Mouse (Mus musculus): ENCODE data around the gene Card10. TPM values are rescaled to one million over a fixed set of nuclear protein-coding genes. Genes with fewer than 3 reads are reported as not detected.

The Card10 gene
- total RNA-seq, 1 experiment = 5.0 TPM

DNA sequence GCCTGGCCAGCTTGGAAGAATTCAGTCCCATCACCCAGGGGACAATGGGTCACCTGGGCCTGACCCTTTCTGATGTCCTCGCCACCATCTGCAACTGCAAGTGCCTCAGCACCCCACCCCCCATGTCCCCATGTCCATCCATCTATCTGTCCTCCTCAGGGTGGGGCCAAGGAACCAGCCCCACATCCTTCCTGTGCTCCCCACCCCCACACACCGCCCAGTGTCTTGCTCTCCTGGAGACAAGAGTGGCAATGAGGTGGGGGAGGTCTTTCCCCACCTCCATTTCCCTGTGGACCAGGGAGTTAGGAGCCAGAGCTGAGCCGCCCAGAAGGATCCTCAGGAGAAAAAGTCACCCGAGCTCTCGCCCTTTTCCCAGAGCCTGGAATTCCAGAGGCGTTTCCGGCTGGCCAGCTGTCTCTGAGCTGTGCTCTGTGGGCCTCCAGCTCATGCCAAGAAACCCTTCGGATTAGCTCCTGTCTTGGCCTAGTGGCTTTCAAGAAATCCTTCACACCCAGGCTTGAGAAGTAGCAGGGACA, 33.3 kb upstream of the Card10 start:
- no peaks in the 10 kb centered on the region for H3K36me3 ChIP-seq (ENCODE audit: control insufficient read depth, insufficient read depth, low read length, poor library complexity, severe bottlenecking)
- peaks cover 0 to 22% of the 10 kb centered on the region in 2 experiments; a peak in 2 of 4 replicates for H3K4me1 ChIP-seq (ENCODE audit: control insufficient read depth in 2 of 2, insufficient read depth in 2 of 2, low read length in 2 of 2, poor library complexity in 1 of 2)
- no peak overlapping the region for H3K9ac ChIP-seq (ENCODE audit: insufficient read depth, low read depth, low read length, poor library complexity, severe bottlenecking)
- DNase-seq (ENCODE audit: low read depth, low spot score) = no peak
- in situ Hi-C loops (cut with MboI; ENCODE audit: low sequenced_read_pairs in 2 of 2, unreplicated experiment in 2 of 2) = no loop called here
- no peak overlapping the region for H3K27ac ChIP-seq (ENCODE audit: insufficient read depth, low read depth, low read length, poor library complexity, severe bottlenecking)
- TF ChIP-seq HCFC1 (IDR thresholded peaks at IDR 0.05; ENCODE audit: borderline replicate concordance, insufficient read depth, low read length) = no peak
- no peak for TF ChIP-seq CHD2 (IDR thresholded peaks at IDR 0.05; ENCODE audit: low read depth, low read length)
- no peak for TF ChIP-seq ZNF384 (IDR thresholded peaks at IDR 0.05; ENCODE audit: low read depth, low read length)
- TF ChIP-seq ZC3H11A (IDR thresholded peaks at IDR 0.05; ENCODE audit: borderline replicate concordance, low read depth, low read length) = no peak
- H3K4me3 ChIP-seq (ENCODE audit: insufficient read depth in 1 of 2, low read depth in 1 of 2, low read length in 2 of 2, poor library complexity in 1 of 2, severe bottlenecking in 1 of 2) = no peak overlapping the region
- no peaks in the 10 kb centered on the region for H3K9me3 ChIP-seq (ENCODE audit: control insufficient read depth, insufficient read depth, low read depth, low read length)

DNA sequence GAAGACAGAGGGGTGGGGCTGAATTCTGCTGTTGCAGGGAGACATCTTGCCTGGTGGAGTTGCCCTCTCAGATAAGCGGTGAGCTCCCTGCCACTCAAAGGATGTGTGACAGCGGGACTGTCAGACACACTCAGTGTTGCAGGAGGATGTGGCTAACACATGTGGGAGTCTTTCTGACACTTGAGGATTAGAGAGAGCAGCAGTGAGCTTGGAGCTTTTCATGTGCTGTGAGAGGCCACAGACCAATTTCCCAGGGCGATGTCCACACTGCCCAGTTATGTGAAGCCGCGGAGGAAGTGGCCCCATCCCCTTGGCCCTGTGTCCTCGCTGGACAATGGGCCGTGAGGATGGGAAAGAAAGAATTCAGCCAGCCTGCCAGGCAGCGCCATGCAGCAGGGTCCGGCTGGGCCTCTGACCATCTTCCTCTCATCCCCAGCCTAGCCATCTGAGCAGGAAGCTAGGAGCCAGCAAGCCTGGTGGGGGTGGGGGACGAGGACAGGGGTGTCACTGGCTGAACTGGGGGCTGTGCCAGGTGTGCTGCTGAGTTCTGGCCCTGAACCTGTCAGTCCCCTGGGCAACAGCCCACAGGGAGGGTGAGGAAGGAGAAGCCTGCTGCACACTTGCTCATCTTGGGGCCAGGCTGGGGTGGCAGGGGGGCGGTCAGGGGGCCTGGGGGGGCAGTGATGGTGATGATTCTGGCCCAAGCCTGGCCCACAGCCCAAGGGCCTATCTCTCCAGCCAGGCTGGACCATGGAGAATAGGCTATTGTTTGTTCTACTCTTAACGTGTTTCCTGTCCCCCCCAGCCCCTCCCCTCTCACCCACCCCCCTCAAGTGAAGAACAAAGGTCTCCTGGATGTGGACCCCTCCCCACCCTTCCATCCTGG, 32.6 kb upstream of the Card10 start:
- Histone ChIP-seq H3K9me3 (ENCODE audit: control insufficient read depth, insufficient read depth, low read depth, low read length) (no peaks in the 10 kb centered on the region), H3K4me1 (ENCODE audit: control insufficient read depth in 2 of 2, insufficient read depth in 2 of 2, low read length in 2 of 2, poor library complexity in 1 of 2) (peaks cover 0 to 22% of the 10 kb centered on the region in 2 experiments; a peak in 2 of 4 replicates), H3K9ac (ENCODE audit: insufficient read depth, low read depth, low read length, poor library complexity, severe bottlenecking) (no peak overlapping the region), H3K27ac (ENCODE audit: insufficient read depth, low read depth, low read length, poor library complexity, severe bottlenecking) (no peak overlapping the region), H3K36me3 (ENCODE audit: control insufficient read depth, insufficient read depth, low read length, poor library complexity, severe bottlenecking) (no peaks in the 10 kb centered on the region), H3K4me3 (ENCODE audit: insufficient read depth in 1 of 2, low read depth in 1 of 2, low read length in 2 of 2, poor library complexity in 1 of 2, severe bottlenecking in 1 of 2) (no peak overlapping the region)
- no peak for TF ChIP-seq ZNF384 (IDR thresholded peaks at IDR 0.05; ENCODE audit: low read depth, low read length)
- no peak for TF ChIP-seq HCFC1 (IDR thresholded peaks at IDR 0.05; ENCODE audit: borderline replicate concordance, insufficient read depth, low read length)
- TF ChIP-seq ZC3H11A (IDR thresholded peaks at IDR 0.05; ENCODE audit: borderline replicate concordance, low read depth, low read length) = no peak
- no peak for TF ChIP-seq MAFK (IDR thresholded peaks at IDR 0.05; ENCODE audit: insufficient read depth, low read depth, low read length)
- no peak for TF ChIP-seq CHD2 (IDR thresholded peaks at IDR 0.05; ENCODE audit: low read depth, low read length)
- no peak for DNase-seq (ENCODE audit: low read depth, low spot score)
- in situ Hi-C loops (cut with MboI; ENCODE audit: low sequenced_read_pairs in 2 of 2, unreplicated experiment in 2 of 2) = no loop called here

DNA sequence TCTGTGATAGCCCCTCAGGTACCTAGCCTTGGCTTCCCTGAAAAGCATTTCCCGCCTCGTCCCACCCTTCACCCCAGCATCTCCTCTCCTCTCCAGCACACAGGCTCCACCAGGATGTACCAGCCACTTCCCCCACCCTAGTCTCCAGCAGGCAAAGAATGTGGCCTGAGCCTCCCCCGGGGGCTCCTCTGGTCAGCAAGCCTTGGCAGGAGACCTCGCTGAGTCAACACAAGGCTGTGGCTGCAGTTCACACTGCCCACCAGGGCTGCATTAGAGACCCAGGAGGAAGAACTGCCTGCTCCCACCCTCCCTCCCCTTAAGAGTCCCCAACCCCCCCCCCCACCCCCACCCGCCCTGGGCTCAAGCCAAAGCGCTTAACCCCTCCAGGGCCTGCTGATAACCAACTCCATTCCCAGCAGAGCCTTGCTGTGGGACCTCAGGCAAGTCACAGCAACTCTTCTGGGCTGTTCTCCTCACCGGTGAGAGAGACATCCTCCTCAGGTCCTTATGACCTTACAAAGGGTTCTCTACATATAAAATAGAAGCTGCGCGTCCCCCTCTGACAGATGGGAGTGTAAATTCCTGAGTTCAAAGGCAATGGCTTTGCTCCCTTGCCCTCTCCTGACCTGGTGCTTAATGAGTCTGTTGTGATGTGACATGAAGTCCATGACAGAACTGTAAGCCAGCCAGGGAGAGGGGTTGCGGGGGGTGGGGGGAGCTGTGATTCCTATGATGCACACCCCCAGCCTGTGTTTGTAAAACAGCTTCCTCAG, 31.6 kb upstream of the Card10 start:
- no peak overlapping the region for H3K9ac ChIP-seq (ENCODE audit: insufficient read depth, low read depth, low read length, poor library complexity, severe bottlenecking)
- H3K4me1 ChIP-seq (ENCODE audit: control insufficient read depth in 2 of 2, insufficient read depth in 2 of 2, low read length in 2 of 2, poor library complexity in 1 of 2) = peaks cover 0 to 22% of the 10 kb centered on the region in 2 experiments; a peak in 2 of 4 replicates
- TF ChIP-seq ZNF384 (IDR thresholded peaks at IDR 0.05; ENCODE audit: low read depth, low read length) = no peak
- no peak overlapping the region for H3K4me3 ChIP-seq (ENCODE audit: insufficient read depth in 1 of 2, low read depth in 1 of 2, low read length in 2 of 2, poor library complexity in 1 of 2, severe bottlenecking in 1 of 2)
- H3K9me3 ChIP-seq (ENCODE audit: control insufficient read depth, insufficient read depth, low read depth, low read length) = no peaks in the 10 kb centered on the region
- H3K36me3 ChIP-seq (ENCODE audit: control insufficient read depth, insufficient read depth, low read length, poor library complexity, severe bottlenecking) = no peaks in the 10 kb centered on the region
- no peak overlapping the region for H3K27ac ChIP-seq (ENCODE audit: insufficient read depth, low read depth, low read length, poor library complexity, severe bottlenecking)
- DNase-seq (ENCODE audit: low read depth, low spot score) = no peak
- in situ Hi-C loops (cut with MboI; ENCODE audit: low sequenced_read_pairs in 2 of 2, unreplicated experiment in 2 of 2) = no loop called here

DNA sequence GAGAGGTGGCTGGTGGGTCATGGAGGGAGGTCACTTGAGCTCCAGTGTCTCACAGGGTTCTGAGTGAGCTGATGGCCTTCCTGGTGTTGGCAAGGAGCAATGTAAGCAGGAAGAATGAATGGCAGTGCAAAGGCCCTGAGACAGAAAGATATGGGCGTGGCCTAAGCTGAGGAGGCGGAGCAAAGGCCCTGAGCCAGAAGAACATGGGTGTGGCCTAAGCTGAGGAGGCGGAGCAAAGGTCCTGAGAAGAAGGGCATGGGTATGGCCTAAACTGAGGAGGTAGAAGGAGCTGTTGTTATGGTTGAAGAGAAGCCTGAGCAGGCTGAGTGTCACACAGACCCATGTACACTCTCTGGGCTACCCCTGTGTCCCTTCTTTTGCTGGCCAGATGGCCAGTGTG, 30.7 kb upstream of the Card10 start:
- no peak for DNase-seq (ENCODE audit: low read depth, low spot score)
- no peaks in the 10 kb centered on the region for H3K36me3 ChIP-seq (ENCODE audit: control insufficient read depth, insufficient read depth, low read length, poor library complexity, severe bottlenecking)
- H3K9ac ChIP-seq (ENCODE audit: insufficient read depth, low read depth, low read length, poor library complexity, severe bottlenecking) = no peak overlapping the region
- H3K27ac ChIP-seq (ENCODE audit: insufficient read depth, low read depth, low read length, poor library complexity, severe bottlenecking) = no peak overlapping the region
- H3K4me3 ChIP-seq (ENCODE audit: insufficient read depth in 1 of 2, low read depth in 1 of 2, low read length in 2 of 2, poor library complexity in 1 of 2, severe bottlenecking in 1 of 2) = no peak overlapping the region
- peaks cover 0 to 23% of the 10 kb centered on the region in 2 experiments; a peak in 2 of 4 replicates for H3K4me1 ChIP-seq (ENCODE audit: control insufficient read depth in 2 of 2, insufficient read depth in 2 of 2, low read length in 2 of 2, poor library complexity in 1 of 2)
- TF ChIP-seq MAFK (IDR thresholded peaks at IDR 0.05; ENCODE audit: insufficient read depth, low read depth, low read length) (no peak), CHD2 (IDR thresholded peaks at IDR 0.05; ENCODE audit: low read depth, low read length) (no peak), HCFC1 (IDR thresholded peaks at IDR 0.05; ENCODE audit: borderline replicate concordance, insufficient read depth, low read length) (no peak), ZC3H11A (IDR thresholded peaks at IDR 0.05; ENCODE audit: borderline replicate concordance, low read depth, low read length) (no peak), ZNF384 (IDR thresholded peaks at IDR 0.05; ENCODE audit: low read depth, low read length) (no peak)
- no peaks in the 10 kb centered on the region for H3K9me3 ChIP-seq (ENCODE audit: control insufficient read depth, insufficient read depth, low read depth, low read length)
- in situ Hi-C loops (cut with MboI; ENCODE audit: low sequenced_read_pairs in 2 of 2, unreplicated experiment in 2 of 2) = no loop called here
